ENCODE assay signal across 8 mouse cellular contexts in genomic region chr5:135168063-135169062, GRCm38 (mm10). TPM values are rescaled to one million over a fixed set of nuclear protein-coding genes. Genes with fewer than 3 reads are reported as not detected.
DNase-seq lines count a peak whose midpoint lies in the region; ATAC-seq and TF ChIP-seq lines count a peak whose summit lies in the region.

Gene Bcl7b, plus strand, starts transcription at chr5:135168283.

- whole genome bisulfite sequencing in bone marrow, adult 2 months = 1% methylated on average over 95 of the region's 95 CpGs
- WGBS in embryonic facial prominence, embryonic 15.5 days = 2% methylated on average over 78 of the region's 95 CpGs
- 4% methylated on average over 75 of the region's 95 CpGs for WGBS in limb, embryonic 14.5 days
- 2% methylated on average over 92 of the region's 95 CpGs for WGBS in midbrain, postnatal 0 days

- H3K9me3 ChIP-seq in embryonic facial prominence, embryonic 15.5 days (replicated peaks) = no peaks in the 10 kb centered on the region
- no peaks in the 10 kb centered on the region for H3K9me3 ChIP-seq in limb, embryonic 14.5 days (ENCODE audit: control insufficient read depth, low read length)
- no peaks in the 10 kb centered on the region for H3K9me3 ChIP-seq in midbrain, postnatal 0 days (ENCODE audit: low read length)

- H3K9ac ChIP-seq in embryonic facial prominence, embryonic 15.5 days = peak within 1 kb of the TSS; percentile 72
- peak within 1 kb of the TSS; percentile 89 for H3K9ac ChIP-seq in limb, embryonic 14.5 days (ENCODE audit: low read depth, low read length, severe bottlenecking)
- peak within 1 kb of the TSS; percentile 83 for H3K9ac ChIP-seq in midbrain, postnatal 0 days (replicated peaks; ENCODE audit: low read length, poor library complexity, severe bottlenecking)

- DNase-seq in 416B (ENCODE audit: low read depth) = peak; percentile 99
- DNase-seq in heart, adult 8-10 months (ENCODE audit: low spot score) = peak; percentile 97
- peak; percentile 98 for DNase-seq in kidney, adult 9 months
- peak; percentile 99 for DNase-seq in limb, embryonic 14.5 days (ENCODE audit: low spot score)
- peak; percentile 99 for DNase-seq in midbrain, postnatal 0 days (ENCODE audit: low spot score)
- DNase-seq in spleen, postnatal 14 days (ENCODE audit: low spot score in 2 of 2) = peak; percentile 90 to 92

- peaks cover 21% of the 10 kb centered on the region for H3K36me3 ChIP-seq in embryonic facial prominence, embryonic 15.5 days
- peaks cover 21% of the 10 kb centered on the region for H3K36me3 ChIP-seq in limb, embryonic 14.5 days (ENCODE audit: control insufficient read depth, insufficient read depth, low read length)
- H3K36me3 ChIP-seq in midbrain, postnatal 0 days (ENCODE audit: insufficient read depth, low read length) = peaks cover 14% of the 10 kb centered on the region

- H3K4me3 ChIP-seq in bone marrow, adult 2 months (replicated peaks; ENCODE audit: control insufficient read depth, low read depth, low read length) = peak within 1 kb of the TSS; percentile 75
- H3K4me3 ChIP-seq in embryonic facial prominence, embryonic 15.5 days (replicated peaks) = peak within 1 kb of the TSS; percentile 65
- H3K4me3 ChIP-seq in limb, embryonic 14.5 days (replicated peaks; ENCODE audit: low read length) = peak within 1 kb of the TSS; percentile 66
- peak within 1 kb of the TSS; percentile 58 for H3K4me3 ChIP-seq in midbrain, postnatal 0 days (ENCODE audit: low read depth, low read length)

- H3K4me1 ChIP-seq in bone marrow, adult 2 months (ENCODE audit: control insufficient read depth, insufficient read depth, low read length) = peaks cover 1% of the 10 kb centered on the region; the same call in 1 of the 2 replicates
- peaks cover 17% of the 10 kb centered on the region for H3K4me1 ChIP-seq in embryonic facial prominence, embryonic 15.5 days
- H3K4me1 ChIP-seq in limb, embryonic 14.5 days (ENCODE audit: control insufficient read depth, insufficient read depth, low read length) = peaks cover 10% of the 10 kb centered on the region
- peaks cover 4% of the 10 kb centered on the region; the same call in 1 of the 2 replicates for H3K4me1 ChIP-seq in midbrain, postnatal 0 days (ENCODE audit: insufficient read depth, low read length)

- TF ChIP-seq POLR2A in bone marrow, adult 2 months (IDR thresholded peaks at IDR 0.05; ENCODE audit: borderline replicate concordance, control insufficient read depth, low read depth, low read length) = peak; percentile 46; the same call in 1 of the 2 replicates
- 0 out of 2 replicates have a peak, but pooled peaks have one; percentile 45 for TF ChIP-seq POLR2A in limb, embryonic 14.5 days (IDR thresholded peaks at IDR 0.05; ENCODE audit: borderline replicate concordance, extremely low read depth, insufficient read depth, insufficient read length)

- ATAC-seq in embryonic facial prominence, embryonic 15.5 days (ENCODE audit: insufficient number of reproducible peaks, low FRiP score, low TSS enrichment, low read depth) = peak; percentile 97
- peak; percentile 98 for ATAC-seq in limb, embryonic 14.5 days (ENCODE audit: low FRiP score, low read depth)
- peak; percentile 98 for ATAC-seq in midbrain, postnatal 0 days (ENCODE audit: low FRiP score)

- H3K4me2 ChIP-seq in embryonic facial prominence, embryonic 15.5 days (replicated peaks) = peak within 1 kb of the TSS; percentile 75
- H3K4me2 ChIP-seq in limb, embryonic 14.5 days (replicated peaks; ENCODE audit: low read depth, low read length, severe bottlenecking) = peak within 1 kb of the TSS; percentile 89
- peak within 1 kb of the TSS; percentile 60 for H3K4me2 ChIP-seq in midbrain, postnatal 0 days (ENCODE audit: low read depth, low read length, poor library complexity, severe bottlenecking)

- H3K27me3 ChIP-seq in embryonic facial prominence, embryonic 15.5 days = no peaks in the 10 kb centered on the region
- H3K27me3 ChIP-seq in limb, embryonic 14.5 days (ENCODE audit: control insufficient read depth, insufficient read depth, low read length) = no peaks in the 10 kb centered on the region
- no peaks in the 10 kb centered on the region for H3K27me3 ChIP-seq in midbrain, postnatal 0 days (ENCODE audit: insufficient read depth, low read length)

- TF ChIP-seq CTCF in bone marrow, adult 2 months (IDR thresholded peaks at IDR 0.05; ENCODE audit: control insufficient read depth, insufficient read depth, low read length) = no peak
- peak; percentile 24; the same call in 1 of the 2 replicates for TF ChIP-seq CTCF in midbrain, postnatal 0 days (IDR thresholded peaks at IDR 0.05)

- peak within 1 kb of the TSS; percentile 98 for H3K27ac ChIP-seq in bone marrow, adult 2 months (ENCODE audit: control insufficient read depth, insufficient read depth, low read depth, low read length, poor library complexity)
- peak within 1 kb of the TSS; percentile 98 for H3K27ac ChIP-seq in embryonic facial prominence, embryonic 15.5 days (replicated peaks)
- H3K27ac ChIP-seq in limb, embryonic 14.5 days (replicated peaks; ENCODE audit: low read depth, low read length) = peak within 1 kb of the TSS; percentile 99
- H3K27ac ChIP-seq in midbrain, postnatal 0 days (ENCODE audit: low read depth, low read length) = peak within 1 kb of the TSS; percentile 98

RNA-seq across cellular contexts. Expression of gene Bcl7b, which starts in this region (rescaled TPM):
- 30.7 and 40.7 TPM in 2 replicates for polyA plus RNA-seq in bone marrow, adult 2 months (2011; ENCODE audit: insufficient read depth, insufficient read length, low replicate concordance, missing spikeins)
- 48.9 and 51.2 TPM in 2 replicates for polyA plus RNA-seq in embryonic facial prominence, embryonic 15.5 days (2015; fragmentation: Nextera tagmentation; extraction: Ambion mirVana)
- 10 to 100 TPM; 39.8 to 47.6 (median 44.6) TPM for total RNA-seq in heart, adult 8-10 months (2022)
- polyA plus RNA-seq in limb, embryonic 14.5 days (2012; rRNA removed) = 20.6 and 24.6 TPM in 2 replicates
- 43.3 and 46.2 TPM in 2 replicates for polyA plus RNA-seq in limb, embryonic 14.5 days (2014; fragmentation: Nextera tagmentation; extraction: Ambion mirVana)
- total RNA-seq in midbrain, postnatal 0 days (2014; rRNA removed) = 20.0 and 33.2 TPM in 2 replicates
- 39.2 and 39.7 TPM in 2 replicates for polyA plus RNA-seq in midbrain, postnatal 0 days (2015; fragmentation: Nextera tagmentation; extraction: Ambion mirVana)

Comparison
In these comparisons a context has a peak if more than half of its experiments do, and no peak if none do; other contexts are left out.
1. Peak in every context shown above with its lines: DNase-seq, ATAC-seq, H3K4me3 ChIP-seq and H3K27ac ChIP-seq.